Mouse (Mus musculus) lung, postnatal 0 days (tissue): ENCODE results near the gene Aco1.

ENCODE experiments used
- CTCF ChIP-seq: IDR thresholded peaks from 2 replicates; pipeline ENCODE4 v1.5.1; 2016; ENCODE audit warnings: antibody characterized with exemption, mild to moderate bottlenecking
- EP300 ChIP-seq: IDR thresholded peaks from 2 replicates; pipeline ENCODE4 v1.6.1; 2016; ENCODE audit warnings: antibody characterized with exemption, mild to moderate bottlenecking, control low read depth

DNA sequence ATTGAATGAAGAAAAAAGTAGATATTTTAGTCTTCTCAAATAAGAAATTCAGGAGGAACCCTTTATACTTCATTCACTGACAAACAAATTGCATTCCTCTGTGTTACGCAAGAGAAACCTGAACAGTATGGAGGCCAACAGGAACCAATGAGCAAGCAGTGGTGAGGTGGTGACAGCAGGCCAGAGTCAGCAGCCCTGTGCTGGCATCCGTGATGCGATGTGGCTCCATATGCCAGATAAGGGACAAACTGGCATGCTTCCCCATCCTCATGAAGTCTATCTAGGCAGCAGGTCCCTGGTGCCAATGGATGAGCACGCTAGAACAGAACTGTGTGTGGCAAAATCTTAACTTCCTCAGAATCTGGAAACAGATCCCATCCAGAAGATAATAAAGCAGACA, 6.4 kb upstream of the Aco1 start:
- no peak for TF ChIP-seq CTCF
- no peak for TF ChIP-seq EP300
